Mouse (Mus musculus): Measurements from ENCODE around the gene Nol4l. TPM values are rescaled to one million over a fixed set of nuclear protein-coding genes. Genes with fewer than 3 reads are reported as not detected.

Nol4l gene
- polyA plus RNA-seq, 1 experiment from 2014 or later, result 26.7 TPM

DNA sequence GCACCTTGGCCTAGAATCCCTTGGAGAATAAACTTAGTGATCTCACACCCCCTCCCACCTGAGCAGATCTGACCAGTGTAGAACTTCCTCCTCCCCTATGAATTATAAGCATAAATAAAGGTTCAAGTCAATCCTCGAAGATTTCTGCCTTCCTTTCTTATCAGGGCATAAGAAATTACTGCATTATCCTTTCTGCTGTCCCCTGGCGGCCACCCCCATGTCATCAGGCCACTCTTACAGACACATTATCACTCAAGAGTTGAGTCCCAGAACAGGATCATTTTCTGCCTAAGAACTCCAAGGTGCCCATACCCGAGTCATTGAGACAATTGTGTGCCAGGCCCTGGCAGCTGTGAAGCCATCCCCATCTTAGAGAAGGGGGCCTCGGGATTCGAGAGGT lies 1.2 kb upstream of the Nol4l start:
- no peak overlapping the region for H3K9ac ChIP-seq (ENCODE audit: low read depth, low read length)
- H3K4me3 ChIP-seq (ENCODE audit: low read depth, low read length), result no peak overlapping the region
- no peak for ATAC-seq (ENCODE audit: low FRiP score)
- DNase-seq (ENCODE audit: low spot score), result no peak
- no peak overlapping the region for H3K27ac ChIP-seq (ENCODE audit: low read depth, low read length)
- H3K27me3 ChIP-seq (ENCODE audit: control insufficient read depth, insufficient read depth, low read length), result peaks cover 17% of the 10 kb centered on the region; the same call in 1 of the 2 replicates
- WGBS, result 59% methylated on average over 5 of the region's 5 CpGs
- no peak overlapping the region for H3K4me2 ChIP-seq (replicated peaks; ENCODE audit: low read depth, low read length)
- peaks cover 16% of the 10 kb centered on the region for H3K4me1 ChIP-seq (replicated peaks; ENCODE audit: control insufficient read depth, insufficient read depth, low read length)
- H3K9me3 ChIP-seq (ENCODE audit: control insufficient read depth, low read length), result no peaks in the 10 kb centered on the region
- no peaks in the 10 kb centered on the region for H3K36me3 ChIP-seq (ENCODE audit: control insufficient read depth, insufficient read depth, low read length)

- peaks cover 17% of the 10 kb centered on the region; the same call in 1 of the 2 replicates for H3K27me3 ChIP-seq (ENCODE audit: control insufficient read depth, insufficient read depth, low read length)
- under 1% methylated on average over 35 of the region's 53 CpGs for WGBS
- peak; percentile 72 for DNase-seq (ENCODE audit: low spot score)
Measured at GRCm38 (mm10) chr2:153529365-153529781, 398 bp downstream of the Nol4l start.

GRCm38 (mm10) chr2:153528571-153529364 lies 1.0 kb downstream of the Nol4l start:
- WGBS, result under 1% methylated on average over 19 of the region's 70 CpGs
- peak overlapping the region; percentile 99 for H3K4me2 ChIP-seq (replicated peaks; ENCODE audit: low read depth, low read length)
- peak; percentile 71 for DNase-seq (ENCODE audit: low spot score)
- peak overlapping the region; percentile 96 for H3K27ac ChIP-seq (ENCODE audit: low read depth, low read length)
- H3K4me3 ChIP-seq (ENCODE audit: low read depth, low read length), result peak overlapping the region; percentile 70
- no peaks in the 10 kb centered on the region for H3K36me3 ChIP-seq (ENCODE audit: control insufficient read depth, insufficient read depth, low read length)
- H3K9ac ChIP-seq (ENCODE audit: low read depth, low read length), result peak overlapping the region; percentile 85
- no peaks in the 10 kb centered on the region for H3K9me3 ChIP-seq (ENCODE audit: control insufficient read depth, low read length)
- peak; percentile 41 for ATAC-seq (ENCODE audit: low FRiP score)
- H3K4me1 ChIP-seq (replicated peaks; ENCODE audit: control insufficient read depth, insufficient read depth, low read length), result peaks cover 18% of the 10 kb centered on the region
- peaks cover 17% of the 10 kb centered on the region; the same call in 1 of the 2 replicates for H3K27me3 ChIP-seq (ENCODE audit: control insufficient read depth, insufficient read depth, low read length)

More at GRCm38 (mm10) chr2:153529365-153529781, 398 bp downstream of the Nol4l start:
- ATAC-seq (ENCODE audit: low FRiP score), result peak; percentile 5; the same call in 1 of the 2 replicates
- Histone ChIP-seq H3K9ac (ENCODE audit: low read depth, low read length) (peak overlapping the region; percentile 85), H3K27ac (ENCODE audit: low read depth, low read length) (peak overlapping the region; percentile 96), H3K9me3 (ENCODE audit: control insufficient read depth, low read length) (no peaks in the 10 kb centered on the region), H3K4me2 (replicated peaks; ENCODE audit: low read depth, low read length) (peak overlapping the region; percentile 99), H3K4me1 (replicated peaks; ENCODE audit: control insufficient read depth, insufficient read depth, low read length) (peaks cover 18% of the 10 kb centered on the region), H3K4me3 (ENCODE audit: low read depth, low read length) (peak overlapping the region; percentile 70), H3K36me3 (ENCODE audit: control insufficient read depth, insufficient read depth, low read length) (no peaks in the 10 kb centered on the region)

DNA sequence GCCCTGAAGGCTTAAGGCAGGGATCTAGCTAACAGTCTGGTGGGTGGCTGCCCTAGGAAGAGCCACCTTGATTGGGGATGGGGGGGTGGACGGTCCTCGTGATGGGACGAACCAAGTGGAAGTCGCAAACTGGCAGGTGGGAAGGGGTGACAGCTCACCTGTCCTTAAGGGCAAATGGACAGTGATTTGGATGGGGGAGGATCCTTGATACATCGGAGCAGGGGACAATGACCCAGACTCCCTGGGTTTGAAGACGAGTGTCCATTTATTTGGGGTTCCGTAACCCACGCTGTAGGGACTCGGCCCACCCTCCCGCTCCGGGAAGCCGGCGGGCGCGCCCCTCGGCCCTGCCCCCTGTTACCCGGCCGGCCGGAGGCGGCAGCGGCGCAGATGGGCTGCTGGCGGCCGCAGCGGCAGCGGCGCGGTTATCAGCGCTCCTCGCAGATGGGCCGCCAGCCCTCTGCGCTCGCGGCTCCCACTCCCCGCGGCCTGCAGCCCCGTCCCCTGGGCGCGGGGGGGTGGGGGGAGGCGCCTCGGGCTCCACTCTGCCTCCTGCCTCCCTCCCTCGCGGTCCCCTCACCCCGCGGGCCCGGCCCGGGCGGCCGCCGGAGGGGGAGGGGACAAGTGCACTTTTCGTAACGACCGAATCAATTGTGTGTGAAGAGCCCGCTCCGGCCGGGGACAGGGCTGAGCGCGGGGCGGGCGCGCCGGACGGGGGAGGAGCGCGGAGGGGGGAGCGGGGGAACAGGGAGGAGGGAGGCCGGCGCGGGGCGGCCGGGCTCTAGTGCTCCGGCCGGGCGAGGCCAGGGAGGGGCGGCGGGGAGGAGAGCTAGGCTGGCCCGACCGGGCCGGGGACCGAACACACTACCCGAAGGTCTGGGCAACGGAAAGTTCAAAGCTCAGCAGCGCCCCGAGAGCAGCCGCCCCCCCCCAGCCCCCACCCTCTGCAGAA lies 1.9 kb downstream of the Nol4l start:
- Histone ChIP-seq H3K36me3 (ENCODE audit: control insufficient read depth, insufficient read depth, low read length) (no peaks in the 10 kb centered on the region), H3K4me1 (replicated peaks; ENCODE audit: control insufficient read depth, insufficient read depth, low read length) (peaks cover 18% of the 10 kb centered on the region), H3K9me3 (ENCODE audit: control insufficient read depth, low read length) (no peaks in the 10 kb centered on the region), H3K9ac (ENCODE audit: low read depth, low read length) (peak overlapping the region; percentile 85), H3K27ac (ENCODE audit: low read depth, low read length) (peak overlapping the region; percentile 96), H3K4me3 (ENCODE audit: low read depth, low read length) (peak overlapping the region; percentile 70), H3K4me2 (replicated peaks; ENCODE audit: low read depth, low read length) (peak overlapping the region; percentile 99), H3K27me3 (ENCODE audit: control insufficient read depth, insufficient read depth, low read length) (peaks cover 17% of the 10 kb centered on the region; the same call in 1 of the 2 replicates)
- DNase-seq (ENCODE audit: low spot score) (peak; percentile 85), ATAC-seq (ENCODE audit: low FRiP score) (peak; percentile 64)
- WGBS, result 2% methylated on average over 47 of the region's 85 CpGs

DNA sequence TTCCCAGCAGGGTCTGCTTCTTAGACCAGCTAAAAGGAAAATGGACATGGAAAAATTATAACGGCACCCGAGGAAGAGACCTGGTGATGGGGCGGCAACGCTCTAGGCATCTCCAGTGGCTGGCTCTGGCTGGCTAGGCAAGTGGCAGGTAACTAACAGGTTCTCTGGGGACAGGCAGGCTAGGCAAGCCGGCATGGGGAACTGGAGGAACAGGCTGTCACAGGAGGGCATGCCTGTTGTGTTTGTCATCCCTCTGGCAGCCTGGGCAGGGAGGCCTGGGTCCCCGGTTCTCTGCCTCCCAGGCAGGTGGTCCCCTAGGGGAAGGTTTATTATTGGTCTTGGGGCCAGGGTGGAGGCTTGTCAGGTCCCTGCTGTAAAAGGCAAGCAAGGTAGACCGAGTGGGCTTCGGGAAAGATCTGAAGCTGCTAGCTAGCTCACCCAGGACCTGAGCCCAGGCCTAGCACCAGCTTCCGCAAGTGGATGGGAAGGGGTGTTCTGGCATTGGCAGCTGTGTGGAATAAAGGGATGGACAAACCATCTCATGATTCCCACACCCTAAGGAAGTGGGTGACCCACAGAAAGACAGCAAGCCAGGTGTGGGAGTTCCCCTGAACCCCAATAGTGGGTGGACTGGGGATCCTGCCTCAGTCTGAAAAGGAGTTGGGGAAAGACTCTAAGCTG lies 2.8 kb downstream of the Nol4l start:
- H3K4me2 ChIP-seq (replicated peaks; ENCODE audit: low read depth, low read length), result peak overlapping the region; percentile 99
- H3K4me3 ChIP-seq (ENCODE audit: low read depth, low read length), result peak overlapping the region; percentile 70
- no peaks in the 10 kb centered on the region for H3K9me3 ChIP-seq (ENCODE audit: control insufficient read depth, low read length)
- H3K27me3 ChIP-seq (ENCODE audit: control insufficient read depth, insufficient read depth, low read length), result peaks cover 17% of the 10 kb centered on the region; the same call in 1 of the 2 replicates
- peaks cover 25% of the 10 kb centered on the region for H3K4me1 ChIP-seq (replicated peaks; ENCODE audit: control insufficient read depth, insufficient read depth, low read length)
- H3K9ac ChIP-seq (ENCODE audit: low read depth, low read length), result peak overlapping the region; percentile 85
- H3K27ac ChIP-seq (ENCODE audit: low read depth, low read length), result peak overlapping the region; percentile 96
- WGBS, result 50% methylated on average over 9 of the region's 9 CpGs
- peak; percentile 25 for DNase-seq (ENCODE audit: low spot score)
- no peak for ATAC-seq (ENCODE audit: low FRiP score)
- H3K36me3 ChIP-seq (ENCODE audit: control insufficient read depth, insufficient read depth, low read length), result no peaks in the 10 kb centered on the region

DNA sequence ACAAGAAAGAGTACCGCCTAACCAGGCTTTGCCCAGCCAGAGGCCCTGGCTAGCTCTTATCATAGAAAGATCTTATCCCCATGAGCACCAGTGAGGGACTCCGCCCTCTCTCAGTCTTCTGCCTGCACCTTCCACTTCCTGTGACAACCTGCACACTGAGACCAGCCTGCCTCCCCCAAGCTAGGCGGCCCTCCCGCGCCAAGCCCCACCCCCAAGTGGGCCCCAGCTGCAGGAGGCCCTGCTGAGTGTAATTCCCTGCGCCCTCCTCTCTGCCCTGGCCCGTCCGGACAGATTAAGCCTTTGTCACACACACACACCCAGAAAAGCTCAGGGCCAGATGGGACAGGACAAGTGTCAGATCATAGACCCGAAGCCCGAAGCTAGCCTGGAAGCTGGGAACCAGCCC lies 3.9 kb downstream of the Nol4l start:
- H3K4me2 ChIP-seq (replicated peaks; ENCODE audit: low read depth, low read length), result no peak overlapping the region
- H3K27ac ChIP-seq (ENCODE audit: low read depth, low read length), result peak overlapping the region; percentile 96
- ATAC-seq (ENCODE audit: low FRiP score) (0 out of 2 replicates have a peak, but pooled peaks have one; percentile 3), DNase-seq (ENCODE audit: low spot score) (peak; percentile 57)
- peaks cover 17% of the 10 kb centered on the region; the same call in 1 of the 2 replicates for H3K27me3 ChIP-seq (ENCODE audit: control insufficient read depth, insufficient read depth, low read length)
- H3K4me1 ChIP-seq (replicated peaks; ENCODE audit: control insufficient read depth, insufficient read depth, low read length), result peaks cover 26% of the 10 kb centered on the region
- H3K9me3 ChIP-seq (ENCODE audit: control insufficient read depth, low read length), result no peaks in the 10 kb centered on the region
- no peak overlapping the region for H3K9ac ChIP-seq (ENCODE audit: low read depth, low read length)
- H3K4me3 ChIP-seq (ENCODE audit: low read depth, low read length), result no peak overlapping the region
- 13% methylated on average over 10 of the region's 10 CpGs for WGBS
- no peaks in the 10 kb centered on the region for H3K36me3 ChIP-seq (ENCODE audit: control insufficient read depth, insufficient read depth, low read length)

- Histone ChIP-seq H3K4me3 (ENCODE audit: low read depth, low read length) (no peak overlapping the region), H3K9me3 (ENCODE audit: control insufficient read depth, low read length) (no peaks in the 10 kb centered on the region), H3K36me3 (ENCODE audit: control insufficient read depth, insufficient read depth, low read length) (no peaks in the 10 kb centered on the region), H3K4me2 (replicated peaks; ENCODE audit: low read depth, low read length) (no peak overlapping the region), H3K9ac (ENCODE audit: low read depth, low read length) (no peak overlapping the region), H3K27me3 (ENCODE audit: control insufficient read depth, insufficient read depth, low read length) (peaks cover 11% of the 10 kb centered on the region; the same call in 1 of the 2 replicates), H3K27ac (ENCODE audit: low read depth, low read length) (no peak overlapping the region), H3K4me1 (replicated peaks; ENCODE audit: control insufficient read depth, insufficient read depth, low read length) (peaks cover 22% of the 10 kb centered on the region)
- no peak for ATAC-seq (ENCODE audit: low FRiP score)
- DNase-seq (ENCODE audit: low spot score), result no peak
- 69% methylated on average over 2 of the region's 2 CpGs for WGBS
Measured at GRCm38 (mm10) chr2:153524727-153525126, 5.0 kb downstream of the Nol4l start.

DNA sequence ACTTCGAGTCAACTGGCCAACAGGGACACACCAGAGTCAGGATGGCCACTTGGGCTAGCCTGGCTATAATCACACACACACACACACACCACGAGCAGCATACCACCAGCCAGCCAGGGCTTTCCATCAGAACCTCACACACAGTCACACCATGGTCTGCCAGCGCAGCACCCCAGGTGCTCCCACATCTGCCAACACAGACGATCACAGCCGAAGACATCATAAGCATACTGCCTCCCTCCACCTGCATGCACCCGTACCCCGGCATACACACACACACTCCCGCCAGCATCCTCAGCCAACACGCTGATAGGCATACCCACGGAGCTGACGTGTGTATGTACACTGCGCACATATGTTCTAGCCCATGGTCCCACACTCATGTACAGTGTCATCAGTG lies 6.1 kb downstream of the Nol4l start:
- H3K9ac ChIP-seq (ENCODE audit: low read depth, low read length), result no peak overlapping the region
- peaks cover 22% of the 10 kb centered on the region for H3K4me1 ChIP-seq (replicated peaks; ENCODE audit: control insufficient read depth, insufficient read depth, low read length)
- H3K9me3 ChIP-seq (ENCODE audit: control insufficient read depth, low read length), result no peaks in the 10 kb centered on the region
- H3K27ac ChIP-seq (ENCODE audit: low read depth, low read length), result no peak overlapping the region
- no peak overlapping the region for H3K4me3 ChIP-seq (ENCODE audit: low read depth, low read length)
- peaks cover 9% of the 10 kb centered on the region; the same call in 1 of the 2 replicates for H3K27me3 ChIP-seq (ENCODE audit: control insufficient read depth, insufficient read depth, low read length)
- WGBS, result 87% methylated on average over 12 of the region's 12 CpGs
- H3K36me3 ChIP-seq (ENCODE audit: control insufficient read depth, insufficient read depth, low read length), result no peaks in the 10 kb centered on the region
- DNase-seq (ENCODE audit: low spot score), result no peak
- no peak for ATAC-seq (ENCODE audit: low FRiP score)
- no peak overlapping the region for H3K4me2 ChIP-seq (replicated peaks; ENCODE audit: low read depth, low read length)

Data from hindbrain, embryonic 11.5 days (tissue).